21 mouse cellular contexts compared by ENCODE assay signal in the genomic region with DNA sequence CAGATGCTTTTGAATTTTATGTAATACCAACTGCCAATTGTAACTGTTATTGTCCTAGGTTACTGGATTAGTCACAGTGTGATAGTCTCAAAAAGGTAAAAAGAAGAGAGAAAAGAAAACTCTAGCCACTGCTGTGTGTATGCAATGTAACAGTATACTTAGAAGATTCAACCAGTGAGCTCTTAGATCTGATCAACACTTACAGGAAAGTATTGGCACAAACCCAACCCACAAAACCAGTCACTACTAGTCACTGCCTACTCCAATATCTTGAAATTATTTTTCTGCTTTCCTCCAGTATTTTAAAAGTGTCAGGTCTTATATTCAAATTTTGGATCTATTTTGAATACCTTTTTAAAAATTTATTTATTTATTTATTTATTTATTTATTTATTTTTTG. TPM values are rescaled to one million over a fixed set of nuclear protein-coding genes. Genes with fewer than 3 reads are reported as not detected.
"Had no signal": no experiment of that assay in that cellular context is flagged by ENCODE, and none has a peak within 500 bp of the region (broad histone marks: within the 10 kb centered on the region; RNA-seq: fewer than 3 reads in every experiment).

No protein-coding gene starts in this region.

- H3K4me3 ChIP-seq: left cerebral cortex, adult 2 months; liver, embryonic 13.5 days; neural tube, embryonic 12.5 days; neural tube, embryonic 15.5 days had no signal

- DNase-seq: kidney, postnatal 36 days; layer of hippocampus, postnatal 36 days; liver, embryonic 13.5 days; lung, adult 2 months; lung, postnatal 14 days; lung, postnatal 4 days; midbrain, embryonic 14.5 days; right cerebral cortex, adult 18-20 months; right cerebral cortex, postnatal 14 days; right cerebral cortex, postnatal 4 days; thymus, adult 2 months; thymus, postnatal 14 days; thymus, postnatal 4 days had no signal

- H3K4me1 ChIP-seq: liver, embryonic 13.5 days; neural tube, embryonic 12.5 days; neural tube, embryonic 15.5 days had no signal

- H3K9ac ChIP-seq: liver, embryonic 13.5 days; neural tube, embryonic 12.5 days; neural tube, embryonic 15.5 days had no signal

- H3K27ac ChIP-seq: kidney, postnatal 0 days; left cerebral cortex, adult 2 months; liver, embryonic 13.5 days; neural tube, embryonic 12.5 days; neural tube, embryonic 15.5 days; stomach, postnatal 0 days had no signal

- H3K9me3 ChIP-seq: liver, embryonic 13.5 days; neural tube, embryonic 12.5 days; neural tube, embryonic 15.5 days had no signal

- H3K27me3 ChIP-seq: liver, embryonic 13.5 days; neural tube, embryonic 12.5 days; neural tube, embryonic 15.5 days had no signal

- H3K4me2 ChIP-seq: liver, embryonic 13.5 days; midbrain, embryonic 11.5 days; neural tube, embryonic 12.5 days; neural tube, embryonic 15.5 days had no signal

- H3K36me3 ChIP-seq: liver, embryonic 13.5 days; neural tube, embryonic 12.5 days; neural tube, embryonic 15.5 days had no signal

RNA-seq across cellular contexts. Expression of a gene that starts 52.6 kb away (rescaled TPM):
- polyA plus RNA-seq: kidney, postnatal 0 days; limb, embryonic 11.5 days; liver, adult 2 months had no signal
